Mouse (Mus musculus): ENCODE measurements around the gene Golga7b. TPM values are rescaled to one million over a fixed set of nuclear protein-coding genes. Genes with fewer than 3 reads are reported as not detected.
A peak's percentile ranks its signal among the peaks of the same experiment; 100 is the strongest.

Golga7b gene
- total and polyA plus RNA-seq, 3 experiments = 0.27 to 2.0 TPM; not detected in 1

GRCm38 (mm10) chr19:42315070-42315679 is 67.8 kb downstream of the Golga7b start:
- no peaks in the 10 kb centered on the region for H3K36me3 ChIP-seq (ENCODE audit: control insufficient read depth in 1 of 2, insufficient read depth in 2 of 2, low read length in 2 of 2)
- no peaks in the 10 kb centered on the region for H3K4me1 ChIP-seq (ENCODE audit: control insufficient read depth in 1 of 2, insufficient read depth in 2 of 2, low read length in 2 of 2)
- no peak overlapping the region for H3K4me3 ChIP-seq (ENCODE audit: control insufficient read depth in 1 of 2, insufficient read depth in 1 of 2, low read depth in 2 of 2, low read length in 2 of 2)
- no peak for DNase-seq (ENCODE audit: low read depth, low spot score)
- H3K27ac ChIP-seq (ENCODE audit: control insufficient read depth, low read depth, low read length) = no peak overlapping the region
- H3K9ac ChIP-seq (ENCODE audit: control insufficient read depth, low read depth, low read length, poor library complexity, severe bottlenecking) = no peak overlapping the region
- H3K9me3 ChIP-seq (replicated peaks; ENCODE audit: insufficient read depth, low read length) = no peaks in the 10 kb centered on the region
- peaks cover 0 to 3% of the 10 kb centered on the region in 2 experiments; a peak in 1 of 4 replicates for H3K27me3 ChIP-seq (ENCODE audit: control insufficient read depth in 1 of 2, insufficient read depth in 2 of 2, low read length in 2 of 2)
- TF ChIP-seq NELFE (IDR thresholded peaks at IDR 0.05; ENCODE audit: low read depth, low read length) = no peak
- TF ChIP-seq GABPA (IDR thresholded peaks at IDR 0.05; ENCODE audit: low read depth, low read length) = no peak
- TF ChIP-seq SIN3A (IDR thresholded peaks at IDR 0.05; ENCODE audit: low read length) = no peak
- H3K79me2 ChIP-seq (ENCODE audit: control insufficient read depth, insufficient read depth, low read length, poor library complexity) = no peaks in the 10 kb centered on the region

- Histone ChIP-seq H3K4me3 (ENCODE audit: control insufficient read depth in 1 of 2, insufficient read depth in 1 of 2, low read depth in 2 of 2, low read length in 2 of 2) (no peak overlapping the region), H3K79me2 (ENCODE audit: control insufficient read depth, insufficient read depth, low read length, poor library complexity) (no peaks in the 10 kb centered on the region), H3K9ac (ENCODE audit: control insufficient read depth, low read depth, low read length, poor library complexity, severe bottlenecking) (no peak overlapping the region), H3K36me3 (ENCODE audit: control insufficient read depth in 1 of 2, insufficient read depth in 2 of 2, low read length in 2 of 2) (no peaks in the 10 kb centered on the region), H3K9me3 (replicated peaks; ENCODE audit: insufficient read depth, low read length) (no peaks in the 10 kb centered on the region), H3K4me1 (ENCODE audit: control insufficient read depth in 1 of 2, insufficient read depth in 2 of 2, low read length in 2 of 2) (no peaks in the 10 kb centered on the region), H3K27me3 (ENCODE audit: control insufficient read depth in 1 of 2, insufficient read depth in 2 of 2, low read length in 2 of 2) (peaks cover 0 to 3% of the 10 kb centered on the region in 2 experiments; a peak in 1 of 4 replicates), H3K27ac (ENCODE audit: control insufficient read depth, low read depth, low read length) (no peak overlapping the region)
- peak; percentile 71 for DNase-seq (ENCODE audit: low read depth, low spot score)
- peak; percentile 79 for TF ChIP-seq ZC3H11A (IDR thresholded peaks at IDR 0.05; ENCODE audit: low read depth, low read length)
- no peak for TF ChIP-seq UBTF (IDR thresholded peaks at IDR 0.05; ENCODE audit: borderline replicate concordance, insufficient read depth, low read depth, low read length)
- 0 out of 2 replicates have a peak, but pooled peaks have one; percentile 37 for TF ChIP-seq BHLHE40 (IDR thresholded peaks at IDR 0.05; ENCODE audit: borderline replicate concordance, low read depth, low read length)
- TF ChIP-seq MXI1 (IDR thresholded peaks at IDR 0.05; ENCODE audit: low read depth, low read length) = no peak
- no peak for TF ChIP-seq POLR2AphosphoS5 (IDR thresholded peaks at IDR 0.05; ENCODE audit: borderline replicate concordance, low read depth, low read length)
- no peak for TF ChIP-seq NRF1 (IDR thresholded peaks at IDR 0.05; ENCODE audit: insufficient read depth, low read depth, low read length, poor library complexity, severe bottlenecking)
- no peak for TF ChIP-seq GATA1 (IDR thresholded peaks at IDR 0.05; ENCODE audit: low read depth, low read length)
- TF ChIP-seq MYC (IDR thresholded peaks at IDR 0.05; ENCODE audit: low read depth, low read length) = no peak
- TF ChIP-seq SMC3 (IDR thresholded peaks at IDR 0.05; ENCODE audit: low read depth, low read length) = peak; percentile 94
- peak; percentile 96 for TF ChIP-seq RAD21 (IDR thresholded peaks at IDR 0.05; ENCODE audit: low read depth, low read length)
- TF ChIP-seq MAX (IDR thresholded peaks at IDR 0.05; ENCODE audit: low read length) = 0 out of 2 replicates have a peak, but pooled peaks have one; percentile 18
- peak; percentile 47; the same call in 1 of the 2 replicates for TF ChIP-seq SIN3A (IDR thresholded peaks at IDR 0.05; ENCODE audit: low read length)
- TF ChIP-seq HCFC1 (IDR thresholded peaks at IDR 0.05; ENCODE audit: low read depth, low read length) = no peak
- no peak for TF ChIP-seq EP300 (IDR thresholded peaks at IDR 0.05; ENCODE audit: low read depth in 1 of 2, low read length in 2 of 2)
- TF ChIP-seq ELF1 (IDR thresholded peaks at IDR 0.05; ENCODE audit: low read depth, low read length) = 0 out of 2 replicates have a peak, but pooled peaks have one; percentile 25
- TF ChIP-seq MAZ (IDR thresholded peaks at IDR 0.05; ENCODE audit: low read depth, low read length) = 0 out of 2 replicates have a peak, but pooled peaks have one; percentile 48
- TF ChIP-seq JUND (IDR thresholded peaks at IDR 0.05; ENCODE audit: low read depth, low read length) = no peak
- TF ChIP-seq CHD1 (IDR thresholded peaks at IDR 0.05; ENCODE audit: low read depth, low read length) = no peak
- TF ChIP-seq CTCF (IDR thresholded peaks at IDR 0.05 in 2 of 3, conservative IDR thresholded peaks at IDR 0.05 in 1 of 3; ENCODE audit: control insufficient read depth in 1 of 3, insufficient read depth in 1 of 3, low read depth in 2 of 3, low read length in 3 of 3, poor library complexity in 1 of 3, severe bottlenecking in 1 of 3) = peak; percentile 97 to 99 (median 98)
- no peak for TF ChIP-seq TAL1 (IDR thresholded peaks at IDR 0.05; ENCODE audit: low read length)
- no peak for TF ChIP-seq GABPA (IDR thresholded peaks at IDR 0.05; ENCODE audit: low read depth, low read length)
Measured at GRCm38 (mm10) chr19:42315914-42316313, 68.5 kb downstream of the Golga7b start.
